Mouse (Mus musculus) forebrain, postnatal 0 days (tissue): ENCODE data around the gene Serinc5. TPM values are rescaled to one million over a fixed set of nuclear protein-coding genes. Genes with fewer than 3 reads are reported as not detected.

Experiments used
- ATAC-seq: fragments of 200-750 bp; cut with Nextera tagmentation; 2 replicates; pipeline ENCODE4 v1.8.0; 2017; ENCODE audit warnings: mild to moderate bottlenecking, moderate library complexity
- DNase-seq: peaks from one replicate; pipeline ENCODE4 v3.0.0-alpha.2; 2015
- H3K27ac ChIP-seq: fragments of 300-500 bp; sonication (generic); 2 replicates; pipeline ENCODE4 v1.5.1; 2014; ENCODE audit warnings: low read depth, mild to moderate bottlenecking, antibody characterized with exemption, low read length, moderate library complexity, mixed read lengths
- H3K27me3 ChIP-seq: fragments of 300-500 bp; sonication (generic); 2 replicates; pipeline ENCODE4 v1.6.1; 2014; ENCODE audit warnings: mild to moderate bottlenecking, low read length, mixed read lengths; ENCODE audit not compliant: insufficient read depth
- H3K36me3 ChIP-seq: fragments of 300-500 bp; sonication (generic); 2 replicates; pipeline ENCODE4 v1.6.1; 2014; ENCODE audit warnings: mild to moderate bottlenecking, moderate library complexity; ENCODE audit not compliant: insufficient read depth
- H3K4me1 ChIP-seq: fragments of 300-500 bp; sonication (generic); 2 replicates; pipeline ENCODE4 v1.6.1; 2014; ENCODE audit warnings: antibody characterized with exemption; ENCODE audit not compliant: insufficient read depth
- H3K4me2 ChIP-seq: fragments of 300-500 bp; sonication (generic); 2 replicates; pipeline ENCODE4 v1.6.1; 2014; ENCODE audit warnings: low read depth, mild to moderate bottlenecking, moderate library complexity
- H3K4me3 ChIP-seq: fragments of 300-500 bp; sonication (generic); 2 replicates; pipeline ENCODE4 v1.5.1; 2014; ENCODE audit warnings: low read depth, low read length, mixed read lengths
- H3K9ac ChIP-seq: fragments of 300-500 bp; sonication (generic); 2 replicates; pipeline ENCODE4 v1.6.1; 2014; ENCODE audit warnings: mild to moderate bottlenecking
- H3K9me3 ChIP-seq: fragments of 300-500 bp; sonication (generic); 2 replicates; pipeline ENCODE4 v1.6.1; 2016; ENCODE audit warnings: low read length
- CTCF ChIP-seq: sonication (generic); IDR thresholded peaks from 2 replicates; pipeline ENCODE4 v1.5.1; 2016; ENCODE audit warnings: antibody characterized with exemption, control low read depth, low read depth
- WGBS: fragments of 180-500 bp; shearing (Covaris S2); extraction: QIAGEN DNeasy Blood & Tissue Kit; methylation state at CpG from one replicate; pipeline ENCODE4 v1.1.7; 2014; 5-methylcytosine and 5-hydroxymethylcytosine counted together
- polyA plus RNA-seq: library from polyadenylated mRNA; unstranded; fragments of >200 nt; fragmentation: Nextera tagmentation; extraction: Ambion mirVana; gene quantifications from 2 replicates; pipeline ENCODE4 v1.2.1, GENCODE M21; 2015
- total RNA-seq: library from RNA; depleted of rRNA; stranded (reverse); fragments of >200 nt; gene quantifications from 2 replicates; pipeline ENCODE4 v1.2.3, GENCODE M21; 2014

Gene Serinc5
- total and polyA plus RNA-seq, 2 experiments from 2014 or later, result 11.5 to 41.7 TPM

DNA sequence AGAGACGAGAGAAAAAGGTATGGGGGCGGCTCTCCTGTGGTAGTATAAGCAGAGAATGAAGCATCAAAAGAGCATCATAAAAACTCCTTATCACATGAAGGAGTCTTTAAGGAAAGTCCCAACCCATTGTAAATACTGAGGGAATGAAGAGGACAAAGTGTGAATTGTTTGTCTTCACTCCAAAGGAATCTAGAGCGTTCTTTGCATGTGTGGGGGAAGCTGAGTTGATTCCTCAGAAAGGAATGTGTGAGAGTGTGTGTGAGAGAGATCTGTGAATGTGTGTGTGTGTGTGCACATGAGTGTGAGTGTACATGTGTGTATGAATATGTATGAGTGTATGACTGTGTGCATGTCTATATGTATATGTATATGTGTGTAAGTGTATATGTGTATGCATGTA is 22.2 kb upstream of the Serinc5 start:
- no peak for ATAC-seq
- DNase-seq, result no peak
- H3K36me3 ChIP-seq, result no peaks in the 10 kb centered on the region
- H3K9me3 ChIP-seq, result no peaks in the 10 kb centered on the region
- H3K27me3 ChIP-seq, result no peaks in the 10 kb centered on the region
- H3K9ac ChIP-seq, result no peak overlapping the region
- no peak overlapping the region for H3K4me2 ChIP-seq
- WGBS, result 73% methylated on average over 3 of the region's 3 CpGs
- H3K4me1 ChIP-seq, result 0 out of 2 replicates have a peak, but pooled peaks cover 6% of the 10 kb centered on the region
- no peak overlapping the region for H3K4me3 ChIP-seq
- TF ChIP-seq CTCF, result no peak
- H3K27ac ChIP-seq, result no peak overlapping the region

GRCm38 (mm10) chr13:92589255-92589654 is 21.6 kb upstream of the Serinc5 start:
- H3K27me3 ChIP-seq, result no peaks in the 10 kb centered on the region
- H3K9ac ChIP-seq, result no peak overlapping the region
- H3K27ac ChIP-seq, result no peak overlapping the region
- H3K9me3 ChIP-seq, result no peaks in the 10 kb centered on the region
- H3K36me3 ChIP-seq, result no peaks in the 10 kb centered on the region
- H3K4me3 ChIP-seq, result no peak overlapping the region
- DNase-seq (no peak), ATAC-seq (no peak)
- H3K4me1 ChIP-seq, result 0 out of 2 replicates have a peak, but pooled peaks cover 10% of the 10 kb centered on the region
- TF ChIP-seq CTCF, result no peak
- no peak overlapping the region for H3K4me2 ChIP-seq

GRCm38 (mm10) chr13:92591225-92591624 is 19.7 kb upstream of the Serinc5 start:
- no peak for ATAC-seq
- H3K9me3 ChIP-seq, result no peaks in the 10 kb centered on the region
- H3K4me3 ChIP-seq, result no peak overlapping the region
- no peak overlapping the region for H3K27ac ChIP-seq
- no peak for DNase-seq
- H3K4me1 ChIP-seq, result 0 out of 2 replicates have a peak, but pooled peaks cover 10% of the 10 kb centered on the region
- no peaks in the 10 kb centered on the region for H3K36me3 ChIP-seq
- TF ChIP-seq CTCF, result no peak
- H3K27me3 ChIP-seq, result no peaks in the 10 kb centered on the region
- H3K4me2 ChIP-seq, result no peak overlapping the region
- WGBS, result 25% methylated on average over 3 of the region's 3 CpGs
- no peak overlapping the region for H3K9ac ChIP-seq

GRCm38 (mm10) chr13:92592268-92592785 is 18.6 kb upstream of the Serinc5 start:
- Histone ChIP-seq H3K4me3 (no peak overlapping the region), H3K9ac (no peak overlapping the region), H3K36me3 (no peaks in the 10 kb centered on the region), H3K27ac (no peak overlapping the region), H3K9me3 (no peaks in the 10 kb centered on the region), H3K4me2 (no peak overlapping the region), H3K4me1 (0 out of 2 replicates have a peak, but pooled peaks cover 10% of the 10 kb centered on the region), H3K27me3 (no peaks in the 10 kb centered on the region)
- ATAC-seq (no peak), DNase-seq (no peak)
- WGBS, result 29% methylated on average over 5 of the region's 5 CpGs
- no peak for TF ChIP-seq CTCF

GRCm38 (mm10) chr13:92592786-92593635 is 17.9 kb upstream of the Serinc5 start:
- H3K9ac ChIP-seq, result no peak overlapping the region
- H3K27me3 ChIP-seq, result no peaks in the 10 kb centered on the region
- no peak overlapping the region for H3K4me3 ChIP-seq
- no peaks in the 10 kb centered on the region for H3K36me3 ChIP-seq
- no peak overlapping the region for H3K27ac ChIP-seq
- ATAC-seq, result 0 out of 2 replicates have a peak, but pooled peaks have one; percentile 34
- 24% methylated on average over 12 of the region's 12 CpGs for WGBS
- DNase-seq, result no peak
- no peak for TF ChIP-seq CTCF
- H3K9me3 ChIP-seq, result no peaks in the 10 kb centered on the region
- no peak overlapping the region for H3K4me2 ChIP-seq
- H3K4me1 ChIP-seq, result 0 out of 2 replicates have a peak, but pooled peaks cover 10% of the 10 kb centered on the region

GRCm38 (mm10) chr13:92593731-92594396 is 17.0 kb upstream of the Serinc5 start:
- DNase-seq (no peak), ATAC-seq (no peak)
- H3K4me3 ChIP-seq, result no peak overlapping the region
- no peaks in the 10 kb centered on the region for H3K27me3 ChIP-seq
- no peaks in the 10 kb centered on the region for H3K9me3 ChIP-seq
- no peak overlapping the region for H3K4me2 ChIP-seq
- 0 out of 2 replicates have a peak, but pooled peaks cover 10% of the 10 kb centered on the region for H3K4me1 ChIP-seq
- H3K9ac ChIP-seq, result no peak overlapping the region
- H3K36me3 ChIP-seq, result no peaks in the 10 kb centered on the region
- H3K27ac ChIP-seq, result no peak overlapping the region
- TF ChIP-seq CTCF, result no peak
- WGBS, result 16% methylated on average over 3 of the region's 3 CpGs

DNA sequence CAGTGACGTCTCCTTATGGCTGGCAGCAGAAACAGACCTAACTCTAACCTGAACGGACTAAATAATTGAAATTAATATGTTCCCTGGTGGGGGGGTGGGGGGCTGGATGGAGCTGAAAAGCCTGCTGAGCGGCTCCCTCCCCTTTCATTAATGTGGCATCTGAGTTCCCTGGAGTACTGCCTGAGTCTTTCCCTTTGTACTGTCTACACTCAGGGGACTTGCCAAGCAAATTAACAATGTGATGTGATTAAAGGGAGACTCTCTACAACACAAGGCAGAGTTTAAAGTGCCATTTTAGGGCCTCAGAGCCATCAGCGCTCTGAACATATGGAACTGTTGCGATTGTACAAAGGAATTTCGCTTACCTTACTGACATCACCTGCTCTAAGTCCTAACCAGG is 16.4 kb upstream of the Serinc5 start:
- Histone ChIP-seq H3K36me3 (no peaks in the 10 kb centered on the region), H3K4me1 (0 out of 2 replicates have a peak, but pooled peaks cover 10% of the 10 kb centered on the region), H3K27ac (no peak overlapping the region), H3K27me3 (no peaks in the 10 kb centered on the region), H3K4me2 (no peak overlapping the region), H3K9ac (no peak overlapping the region), H3K9me3 (no peaks in the 10 kb centered on the region), H3K4me3 (no peak overlapping the region)
- WGBS, result 19% methylated on average over 6 of the region's 6 CpGs
- no peak for DNase-seq
- peak; percentile 48 for ATAC-seq
- TF ChIP-seq CTCF, result no peak
